In genomic region chr1:58029636-58030117, GRCm38 (mm10) we compare ENCODE assay signal across 8 mouse cellular contexts. TPM values are rescaled to one million over a fixed set of nuclear protein-coding genes. Genes with fewer than 3 reads are reported as not detected.
DNase-seq lines count a peak whose midpoint lies in the region; ATAC-seq and TF ChIP-seq lines count a peak whose summit lies in the region.

Gene Aox1 (plus strand): TSS chr1:58029931.

- WGBS in cerebellum, adult 2 months: 5% methylated on average over 12 of the region's 12 CpGs
- WGBS in forebrain, embryonic 15.5 days: 13% methylated on average over 12 of the region's 12 CpGs
- 6% methylated on average over 12 of the region's 12 CpGs for WGBS in lung, embryonic 15.5 days

- H3K4me3 ChIP-seq in cerebellum, adult 2 months (replicated peaks; ENCODE audit: insufficient read depth, low read depth, low read length): peak within 1 kb of the TSS; percentile 66
- H3K4me3 ChIP-seq in forebrain, embryonic 15.5 days: no peak within 1 kb of the TSS
- H3K4me3 ChIP-seq in lung, embryonic 15.5 days: peak within 1 kb of the TSS; percentile 30

- no peak for TF ChIP-seq CTCF in cerebellum, adult 2 months (IDR thresholded peaks at IDR 0.05; ENCODE audit: borderline replicate concordance, insufficient read depth, low read depth, low read length)

- H3K36me3 ChIP-seq in forebrain, embryonic 15.5 days: peaks cover under 1% of the 10 kb centered on the region; the same call in 1 of the 2 replicates
- peaks cover 7% of the 10 kb centered on the region for H3K36me3 ChIP-seq in lung, embryonic 15.5 days

- no peaks in the 10 kb centered on the region for H3K9me3 ChIP-seq in forebrain, embryonic 15.5 days
- no peaks in the 10 kb centered on the region for H3K9me3 ChIP-seq in lung, embryonic 15.5 days

- peaks cover 7% of the 10 kb centered on the region for H3K4me1 ChIP-seq in cerebellum, adult 2 months (ENCODE audit: control insufficient read depth, insufficient read depth, low read length)
- H3K4me1 ChIP-seq in forebrain, embryonic 15.5 days: peaks cover 9% of the 10 kb centered on the region
- H3K4me1 ChIP-seq in lung, embryonic 15.5 days: peaks cover 23% of the 10 kb centered on the region

- ATAC-seq in forebrain, embryonic 15.5 days (replicated peaks): 0 out of 2 replicates have a peak, but pooled peaks have one; percentile 42
- ATAC-seq in lung, embryonic 15.5 days (ENCODE audit: borderline replicate concordance, extremely low read depth, low FRiP score, low TSS enrichment): peak; percentile 71; the same call in 1 of the 2 replicates
- no peak for ATAC-seq in inflammation-experienced regulatory T-cells, adult 6 months

- H3K9ac ChIP-seq in forebrain, embryonic 15.5 days (replicated peaks): no peak within 1 kb of the TSS
- H3K9ac ChIP-seq in lung, embryonic 15.5 days: 0 out of 2 replicates have a peak within 1 kb of the TSS, but pooled peaks have one; percentile 16

- TF ChIP-seq POLR2A in cerebellum, adult 2 months (IDR thresholded peaks at IDR 0.05; ENCODE audit: borderline replicate concordance, insufficient read depth, low read length): no peak

- H3K27me3 ChIP-seq in cerebellum, adult 2 months (ENCODE audit: control insufficient read depth, insufficient read depth, low read length): no peaks in the 10 kb centered on the region
- no peaks in the 10 kb centered on the region for H3K27me3 ChIP-seq in forebrain, embryonic 15.5 days
- H3K27me3 ChIP-seq in lung, embryonic 15.5 days: no peaks in the 10 kb centered on the region

- peak; percentile 99 for DNase-seq in adipocyte (ENCODE audit: low spot score)
- DNase-seq in cerebellum, adult 2 months: peak; percentile 69 to 82
- DNase-seq in heart, postnatal 36 days: peak; percentile 73 to 81
- peak; percentile 30 to 49 for DNase-seq in layer of hippocampus, adult 18-20 months (ENCODE audit: low spot score in 2 of 2)
- DNase-seq in ovary, postnatal 10 days (ENCODE audit: low spot score): peak; percentile 29

- H3K4me2 ChIP-seq in forebrain, embryonic 15.5 days (replicated peaks): peak within 1 kb of the TSS; percentile 20
- peak within 1 kb of the TSS; percentile 57 for H3K4me2 ChIP-seq in lung, embryonic 15.5 days

- intact Hi-C loops in heart, postnatal 36 days (cut with DNase I): loop anchor here (2.0 kb wide), 2 partner anchors 61 to 601 kb away; no protein-coding TSS in a partner anchor

- peak within 1 kb of the TSS; percentile 84 for H3K27ac ChIP-seq in cerebellum, adult 2 months (ENCODE audit: insufficient read depth, low read length)
- H3K27ac ChIP-seq in forebrain, embryonic 15.5 days (replicated peaks): 0 out of 2 replicates have a peak within 1 kb of the TSS, but pooled peaks have one; percentile 3
- peak within 1 kb of the TSS; percentile 69 for H3K27ac ChIP-seq in lung, embryonic 15.5 days

RNA-seq across cellular contexts. Expression of gene Aox1, which starts in this region (rescaled TPM):
- polyA plus RNA-seq in cerebellum, adult 2 months (2012; rRNA removed): 5.1 and 6.4 TPM in 2 replicates
- 0.24 and 0.27 TPM in 2 replicates for polyA plus RNA-seq in forebrain, embryonic 15.5 days (2015; fragmentation: Nextera tagmentation; extraction: Ambion mirVana)
- 10 to 100 TPM; 10.4 to 13.0 TPM for total RNA-seq in heart, postnatal 36 days (2021)
- 1 to 10 TPM; 3.8 to 4.3 TPM for total RNA-seq in layer of hippocampus, adult 18-20 months (2021)
- 0.72 and 0.77 TPM in 2 replicates for polyA plus RNA-seq in lung, embryonic 15.5 days (2015; fragmentation: Nextera tagmentation; extraction: Ambion mirVana)
- polyA plus RNA-seq in inflammation-experienced regulatory T-cells, adult 6 months (2017; shearing (Covaris generic)): not detected

Comparison
In these comparisons a context has a peak if more than half of its experiments do, and no peak if none do; other contexts are left out.
1. Peak in ATAC-seq, H3K27ac ChIP-seq and H3K4me2 ChIP-seq in forebrain, embryonic 15.5 days; RNA of the gene not detected or under 1 TPM.
2. Peak in ATAC-seq, H3K4me3 ChIP-seq, H3K27ac ChIP-seq, H3K9ac ChIP-seq and H3K4me2 ChIP-seq in lung, embryonic 15.5 days; RNA of the gene not detected or under 1 TPM.
3. DNase-seq: peak in every context shown above with its lines; median percentile 99 in adipocyte; 77 in heart, postnatal 36 days; 76 in cerebellum, adult 2 months; 40 in layer of hippocampus, adult 18-20 months; 29 in ovary, postnatal 10 days.
4. H3K27ac ChIP-seq: peak in every context shown above with its lines; median percentile 84 in cerebellum, adult 2 months; 69 in lung, embryonic 15.5 days; 3 in forebrain, embryonic 15.5 days.